Mouse (Mus musculus) olfactory bulb, adult 2 months (tissue): ENCODE results near the gene Als2cr12.

Source experiments
- CTCF ChIP-seq: fragments of 200-500 bp; IDR thresholded peaks from 2 replicates; pipeline ENCODE4 v1.5.1; 2012; ENCODE audit warnings: low read depth, mild to moderate bottlenecking, low read length, moderate library complexity; ENCODE audit not compliant: insufficient read depth
- POLR2A ChIP-seq: fragments of 200-500 bp; IDR thresholded peaks from 2 replicates; pipeline ENCODE4 v1.6.1; 2012; ENCODE audit warnings: mild to moderate bottlenecking, low read depth, low read length, moderate library complexity; ENCODE audit not compliant: insufficient read depth

DNA sequence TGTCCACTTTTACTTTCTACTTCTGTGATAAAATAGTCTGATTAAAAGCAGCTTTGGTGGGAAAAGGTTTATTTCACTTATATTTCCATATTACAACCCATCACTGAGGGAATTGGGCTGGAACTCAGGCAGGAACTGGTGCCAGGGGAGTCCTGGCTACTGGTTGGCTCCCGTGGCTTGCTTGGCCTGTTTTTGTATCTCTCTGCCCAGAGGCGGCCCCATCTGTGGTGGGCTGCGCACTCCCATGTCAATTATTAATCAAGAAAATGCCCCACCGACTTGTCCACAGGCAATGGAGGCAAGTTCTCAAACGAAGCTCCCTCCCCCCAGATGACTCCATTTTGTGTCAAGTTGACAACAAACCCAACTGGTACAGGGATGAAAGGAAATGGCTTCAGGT is 27.6 kb downstream of the Als2cr12 start:
- TF ChIP-seq POLR2A (no peak), CTCF (no peak)
